Mouse (Mus musculus) adrenal gland, adult 18-20 months (tissue): ENCODE measurements at regions not wholly inside any gene's neighbourhood (a gene's known extent, or its start where the extent isn't known, plus 50 kb on each side); places are given as distances from the start of the nearest gene placed in this dataset.
A peak's percentile ranks its signal among the peaks of the same experiment; 100 is the strongest.

ENCODE experiments used
- DNase-seq, 2 experiments: peaks; one replicate each; pipeline ENCODE4 v3.0.0; 2021 to 2022; ENCODE audit warnings: low spot score in 2 of 2

DNA sequence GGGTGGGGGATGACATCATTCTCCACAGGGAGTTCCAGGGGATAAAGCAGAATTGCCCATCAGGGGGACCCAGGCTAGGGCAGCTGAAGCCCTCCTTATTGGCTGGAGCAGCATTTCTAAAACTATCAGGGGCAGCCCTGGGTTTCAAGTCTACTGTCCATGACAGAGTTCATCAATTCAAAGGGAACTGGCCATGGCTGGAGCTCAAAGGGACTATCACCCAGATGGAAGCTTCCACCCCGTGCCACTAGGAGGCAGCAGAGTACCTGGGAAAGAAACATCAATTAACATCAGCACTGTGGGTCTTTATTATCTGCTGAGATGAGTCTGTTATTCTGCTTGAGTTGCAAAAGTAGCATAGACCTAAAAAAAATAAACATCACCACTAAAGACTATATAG lies 672.7 kb upstream of the Dpp10 start:
- peak; percentile 42 to 54 for DNase-seq

- DNase-seq, result no peak
Observed at GRCm38 (mm10) chr1:124706246-124706645, 660.9 kb upstream of the Dpp10 start.

DNA sequence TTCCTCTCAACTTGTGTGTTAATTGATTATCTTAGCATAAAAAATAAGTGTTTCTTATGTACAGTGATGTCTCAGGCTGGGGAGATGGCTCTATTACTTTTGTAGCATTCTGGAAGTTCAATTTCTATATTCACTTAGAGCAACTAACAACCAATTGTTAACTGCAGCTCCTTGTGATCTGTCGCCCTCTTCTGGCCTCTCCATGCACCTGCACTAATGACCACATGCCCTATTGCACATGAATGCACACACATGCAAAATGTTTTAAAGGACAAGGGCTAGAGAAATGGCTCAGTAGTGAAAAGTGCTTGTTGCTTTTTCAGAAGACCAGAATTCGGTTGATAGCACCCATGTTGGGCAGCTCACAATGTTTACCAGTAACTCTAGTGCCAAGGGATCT lies 629.1 kb upstream of the Dpp10 start:
- no peak for DNase-seq

DNA sequence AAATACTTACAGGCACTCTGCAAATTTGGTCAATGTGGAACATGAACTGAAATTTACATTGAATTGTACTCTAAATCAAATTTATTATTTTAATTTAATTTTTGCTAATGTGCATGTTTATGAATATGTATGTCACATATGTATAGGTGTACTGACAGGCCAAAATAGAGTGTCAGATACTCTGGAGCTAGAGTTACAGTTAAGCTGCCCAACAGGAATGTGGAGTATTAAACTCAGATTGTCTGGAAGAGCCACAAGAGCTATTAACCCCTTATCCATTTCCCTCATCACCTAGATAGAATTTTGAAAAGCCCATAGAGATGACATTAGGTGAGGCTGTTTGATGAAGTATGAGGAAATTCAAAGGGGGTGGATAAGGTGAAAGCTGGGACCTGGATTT lies 607.5 kb upstream of the Dpp10 start:
- DNase-seq, result no peak

- DNase-seq, result no peak
Observed at GRCm38 (mm10) chr1:124652251-124652861, 607.0 kb upstream of the Dpp10 start.

DNA sequence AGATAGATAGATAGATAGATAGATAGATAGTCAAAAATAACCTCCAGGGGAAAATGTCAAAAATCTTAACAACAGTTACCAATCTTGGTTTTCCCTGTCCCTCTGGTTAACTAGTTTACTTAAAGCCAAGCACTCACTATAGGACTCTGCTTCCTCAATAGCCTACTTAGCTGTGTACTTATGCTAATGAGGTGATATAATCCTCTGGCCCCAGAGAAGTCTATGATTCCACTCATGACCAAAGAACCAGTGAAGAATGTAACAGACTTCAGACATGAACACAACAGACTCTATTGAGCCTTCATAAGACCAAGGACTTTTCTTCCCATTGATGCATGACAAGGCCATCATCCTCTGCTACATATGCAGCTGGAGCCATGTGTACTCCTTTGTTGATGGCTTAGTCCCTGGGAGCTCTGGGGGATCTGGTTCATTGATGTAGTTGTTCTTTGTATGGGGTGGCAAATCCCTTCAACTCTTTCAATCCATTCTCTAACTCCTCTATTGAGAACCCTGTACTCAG lies 589.9 kb upstream of the Dpp10 start:
- no peak for DNase-seq

DNA sequence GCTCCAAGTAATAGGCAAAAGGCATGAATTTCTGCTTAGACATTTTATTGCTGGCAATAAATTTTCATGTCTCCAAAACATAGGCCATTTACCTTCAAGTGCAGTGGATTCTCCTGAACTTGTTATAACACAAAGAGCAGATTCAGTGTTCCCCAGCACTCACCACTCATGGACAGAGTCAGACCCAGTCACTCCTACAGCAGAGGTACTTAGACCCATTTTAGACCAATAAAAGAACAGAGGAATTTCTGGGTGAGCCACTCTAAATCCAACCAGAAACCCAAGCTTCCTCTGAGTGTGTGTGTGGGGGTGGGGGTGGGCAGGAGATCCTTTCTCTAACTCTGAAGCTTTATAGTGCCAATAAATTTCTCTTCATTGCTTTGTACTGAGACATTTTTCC lies 584.7 kb upstream of the Dpp10 start:
- DNase-seq, result no peak

DNA sequence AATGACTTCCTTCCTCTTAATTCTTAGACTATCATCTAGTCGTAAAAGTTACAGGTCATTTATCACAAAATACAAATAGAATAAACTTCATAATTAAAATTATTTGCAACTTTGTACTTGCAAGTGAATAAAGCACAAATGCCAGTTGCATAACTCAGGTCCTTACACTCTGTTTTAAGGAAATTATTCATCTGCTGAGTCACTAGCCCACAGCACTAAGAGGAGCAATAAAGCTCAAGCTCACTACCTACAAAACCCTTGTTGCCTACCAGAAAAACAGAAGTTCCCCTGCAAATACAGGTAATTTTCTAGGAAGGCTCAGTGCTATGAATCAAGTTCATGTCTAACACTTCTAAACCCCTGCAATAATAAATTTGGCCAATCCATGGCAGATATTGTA lies 539.3 kb upstream of the Dpp10 start:
- DNase-seq, result no peak
